Mouse (Mus musculus): ENCODE measurements around the gene Ngf. TPM values are rescaled to one million over a fixed set of nuclear protein-coding genes. Genes with fewer than 3 reads are reported as not detected.
A peak's percentile ranks its signal among the peaks of the same experiment; 100 is the strongest.

Gene Ngf
- total and polyA plus RNA-seq, 3 experiments = not detected

GRCm38 (mm10) chr3:102463339-102463738 lies 6.4 kb upstream of the Ngf start:
- Histone ChIP-seq H3K27ac (ENCODE audit: insufficient read depth, low read depth) (no peak overlapping the region), H3K4me2 (ENCODE audit: insufficient read depth, low read depth, poor library complexity, severe bottlenecking) (no peak overlapping the region), H3K27me3 (replicated peaks) (no peaks in the 10 kb centered on the region), H3K9ac (ENCODE audit: insufficient read depth, low read depth) (no peak overlapping the region), H3K4me3 (replicated peaks in 1 of 3; ENCODE audit: low read depth in 2 of 3, low read length in 2 of 3, poor library complexity in 1 of 3) (no peak overlapping the region), H3K36me3 (replicated peaks in 1 of 2; ENCODE audit: control insufficient read depth in 1 of 2, insufficient read depth in 1 of 2, low read length in 1 of 2) (no peaks in the 10 kb centered on the region), H3K4me1 (ENCODE audit: control insufficient read depth in 1 of 2, insufficient read depth in 2 of 2) (no peaks in the 10 kb centered on the region), H3K9me3 (replicated peaks; ENCODE audit: low read length) (no peaks in the 10 kb centered on the region), H3K79me2 (replicated peaks; ENCODE audit: control insufficient read depth, extremely low read depth, insufficient read depth, poor library complexity, severe bottlenecking) (no peaks in the 10 kb centered on the region)
- DNase-seq (ENCODE audit: extremely low read depth) = no peak
- in situ Hi-C loops (cut with MboI; ENCODE audit: low pct_ligation_motif_present, low pct_unique_long_range_greater_than_20kb, low sequenced_read_pairs) = no loop called here
- dilution Hi-C loops (cut with MboI; ENCODE audit: extremely low pct_ligation_motif_present, extremely low pct_unique_long_range_greater_than_20kb, low sequenced_read_pairs) = no loop called here
- TF ChIP-seq KAT2A (IDR thresholded peaks at IDR 0.05; ENCODE audit: insufficient replicate concordance, low read length) = no peak
- TF ChIP-seq ZKSCAN1 (IDR thresholded peaks at IDR 0.05; ENCODE audit: borderline replicate concordance, low read depth, low read length) = peak; percentile 90
- no peak for TF ChIP-seq USF1 (IDR thresholded peaks at IDR 0.05; ENCODE audit: low read depth, low read length)
- no peak for TF ChIP-seq JUND (conservative IDR thresholded peaks at IDR 0.05; ENCODE audit: low read depth, low read length)

- in situ Hi-C loops (cut with MboI; ENCODE audit: low pct_ligation_motif_present, low pct_unique_long_range_greater_than_20kb, low sequenced_read_pairs) (no loop called here), dilution Hi-C loops (cut with MboI; ENCODE audit: extremely low pct_ligation_motif_present, extremely low pct_unique_long_range_greater_than_20kb, low sequenced_read_pairs) (no loop called here)
- Histone ChIP-seq H3K27me3 (replicated peaks) (no peaks in the 10 kb centered on the region), H3K9me3 (replicated peaks; ENCODE audit: low read length) (no peaks in the 10 kb centered on the region), H3K36me3 (replicated peaks in 1 of 2; ENCODE audit: control insufficient read depth in 1 of 2, insufficient read depth in 1 of 2, low read length in 1 of 2) (no peaks in the 10 kb centered on the region), H3K4me1 (ENCODE audit: control insufficient read depth in 1 of 2, insufficient read depth in 2 of 2) (no peaks in the 10 kb centered on the region), H3K27ac (ENCODE audit: insufficient read depth, low read depth) (no peak overlapping the region), H3K79me2 (replicated peaks; ENCODE audit: control insufficient read depth, extremely low read depth, insufficient read depth, poor library complexity, severe bottlenecking) (no peaks in the 10 kb centered on the region), H3K4me3 (replicated peaks in 1 of 3; ENCODE audit: low read depth in 2 of 3, low read length in 2 of 3, poor library complexity in 1 of 3) (no peak overlapping the region), H3K9ac (ENCODE audit: insufficient read depth, low read depth) (no peak overlapping the region), H3K4me2 (ENCODE audit: insufficient read depth, low read depth, poor library complexity, severe bottlenecking) (no peak overlapping the region)
- DNase-seq (ENCODE audit: extremely low read depth) = peak; percentile 56
- no peak for TF ChIP-seq ELF1 (IDR thresholded peaks at IDR 0.05; ENCODE audit: low read depth, low read length)
- TF ChIP-seq CHD2 (IDR thresholded peaks at IDR 0.05; ENCODE audit: low read length) = no peak
- TF ChIP-seq SMC3 (IDR thresholded peaks at IDR 0.05; ENCODE audit: low read depth, low read length) = peak; percentile 27; the same call in 1 of the 2 replicates
- no peak for TF ChIP-seq TBP (conservative IDR thresholded peaks at IDR 0.05; ENCODE audit: low read depth, low read length)
- no peak for TF ChIP-seq KAT2A (IDR thresholded peaks at IDR 0.05; ENCODE audit: insufficient replicate concordance, low read length)
- TF ChIP-seq ZKSCAN1 (IDR thresholded peaks at IDR 0.05; ENCODE audit: borderline replicate concordance, low read depth, low read length) = no peak
- no peak for TF ChIP-seq JUND (conservative IDR thresholded peaks at IDR 0.05; ENCODE audit: low read depth, low read length)
- TF ChIP-seq RAD21 (IDR thresholded peaks at IDR 0.05; ENCODE audit: low read depth, low read length) = peak; percentile 54
- TF ChIP-seq USF1 (IDR thresholded peaks at IDR 0.05; ENCODE audit: low read depth, low read length) = no peak
- TF ChIP-seq PAX5 (IDR thresholded peaks at IDR 0.05; ENCODE audit: low read length) = no peak
- TF ChIP-seq IRF4 (IDR thresholded peaks at IDR 0.05; ENCODE audit: low read depth, low read length) = no peak
- no peak for TF ChIP-seq GABPA (IDR thresholded peaks at IDR 0.05; ENCODE audit: insufficient replicate concordance, low read depth, low read length)
- no peak for TF ChIP-seq EP300 (IDR thresholded peaks at IDR 0.05; ENCODE audit: low read length)
- no peak for TF ChIP-seq HCFC1 (IDR thresholded peaks at IDR 0.05; ENCODE audit: low read depth, low read length)
- no peak for TF ChIP-seq ETS1 (conservative IDR thresholded peaks at IDR 0.05; ENCODE audit: low read depth, low read length)
- no peak for TF ChIP-seq UBTF (IDR thresholded peaks at IDR 0.05; ENCODE audit: low read depth, low read length)
- TF ChIP-seq CTCF (conservative IDR thresholded peaks at IDR 0.05 in 1 of 2, IDR thresholded peaks at IDR 0.05 in 1 of 2; ENCODE audit: low read depth in 2 of 2, low read length in 2 of 2) = peak; percentile 65 to 67
Observed at GRCm38 (mm10) chr3:102466587-102466986, 3.1 kb upstream of the Ngf start.
